Mouse (Mus musculus): ENCODE results near the gene Wrnip1.

GRCm38 (mm10) chr13:32769960-32770359 is 31.9 kb upstream of the Wrnip1 start:
- TF ChIP-seq CTCF (IDR thresholded peaks at IDR 0.05; ENCODE audit: insufficient read depth, low read length) (no peak), POLR2A (IDR thresholded peaks at IDR 0.05; ENCODE audit: borderline replicate concordance, extremely low read depth, low read depth, low read length) (no peak)
